Mouse (Mus musculus) thymus, adult 18-20 months (tissue): ENCODE data around the gene Frem3.

Experiments used
- DNase-seq, 2 experiments: peaks; one replicate each; pipeline ENCODE4 v3.0.0; 2022; ENCODE audit warnings: mixed read lengths in 2 of 2

The Frem3 gene

DNA sequence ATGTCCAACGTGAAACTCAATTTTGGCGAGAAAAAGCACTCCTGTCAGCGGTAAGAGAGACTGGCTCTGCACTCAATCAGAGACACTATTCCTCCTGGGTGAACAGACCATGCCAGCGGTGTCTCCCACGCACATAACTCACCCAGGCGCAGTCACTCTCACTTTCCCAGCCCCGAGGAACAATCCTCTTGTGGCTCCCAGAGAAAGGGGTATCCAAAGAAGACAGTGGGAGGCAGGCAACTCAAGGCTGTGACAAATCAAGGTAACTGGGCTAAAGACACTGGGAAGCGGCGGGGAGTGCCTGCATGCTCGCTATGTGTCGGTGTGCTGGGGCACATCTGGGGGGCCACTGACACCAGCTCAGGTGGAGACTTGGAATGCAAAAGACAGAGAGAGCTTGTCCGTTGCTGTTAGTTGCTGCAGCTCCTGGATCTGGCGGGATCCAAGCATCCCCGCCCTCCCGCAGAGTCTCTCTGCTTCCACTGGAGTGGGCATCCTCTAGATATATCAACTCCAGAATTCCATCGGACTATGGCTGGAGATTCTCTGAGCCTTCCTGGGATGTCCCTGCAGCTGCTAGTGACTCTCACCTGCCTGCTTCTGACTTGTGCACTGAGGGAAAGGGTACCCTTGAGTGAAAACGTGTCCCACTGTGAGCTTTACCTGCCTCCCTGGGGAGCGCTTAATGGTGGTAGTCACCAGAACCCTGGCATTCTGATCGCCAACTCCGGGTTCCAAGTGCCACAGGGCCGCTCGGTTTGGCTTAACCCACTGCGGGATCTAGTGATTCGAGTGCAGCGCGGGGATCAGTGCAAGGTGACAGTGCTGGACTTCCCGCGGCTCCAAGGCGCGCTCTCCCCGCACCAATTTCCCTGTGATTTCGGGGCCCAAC lies at the start of gene Frem3:
Gene Frem3, plus strand, starts transcription at position 532 of the 892 bp plus-strand sequence.
- DNase-seq, result no peak

DNA sequence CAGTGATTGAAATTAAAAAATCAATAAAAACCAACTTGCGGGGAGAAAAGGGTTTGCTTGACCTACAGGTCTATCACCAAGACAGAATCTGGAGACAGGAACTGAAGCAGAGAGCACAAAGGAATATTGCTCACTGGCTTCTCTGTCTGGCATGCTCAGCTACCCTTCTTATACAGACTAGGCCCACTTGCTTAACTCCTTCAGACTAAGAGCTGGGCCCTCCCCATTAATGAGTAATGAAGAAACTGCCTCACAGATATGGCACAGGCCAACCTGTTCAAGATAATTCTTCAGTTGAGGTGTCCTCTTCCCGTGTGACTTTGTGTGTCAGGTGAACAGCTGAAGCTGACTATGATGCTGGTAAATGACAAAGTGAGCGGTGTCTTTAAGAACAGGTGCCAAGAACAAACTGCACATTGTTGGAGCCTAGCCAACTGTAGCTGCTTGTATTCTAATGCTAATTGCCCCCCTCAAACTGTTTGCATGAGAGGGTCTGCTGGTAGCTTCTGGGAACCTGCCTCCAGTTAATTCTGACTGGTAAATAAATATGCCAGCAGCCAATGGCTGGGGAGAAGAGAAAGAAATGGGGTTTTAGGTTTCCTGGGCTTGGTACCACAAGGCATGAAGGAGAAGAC lies 46.6 kb upstream of the Frem3 start:
- DNase-seq, result no peak

DNA sequence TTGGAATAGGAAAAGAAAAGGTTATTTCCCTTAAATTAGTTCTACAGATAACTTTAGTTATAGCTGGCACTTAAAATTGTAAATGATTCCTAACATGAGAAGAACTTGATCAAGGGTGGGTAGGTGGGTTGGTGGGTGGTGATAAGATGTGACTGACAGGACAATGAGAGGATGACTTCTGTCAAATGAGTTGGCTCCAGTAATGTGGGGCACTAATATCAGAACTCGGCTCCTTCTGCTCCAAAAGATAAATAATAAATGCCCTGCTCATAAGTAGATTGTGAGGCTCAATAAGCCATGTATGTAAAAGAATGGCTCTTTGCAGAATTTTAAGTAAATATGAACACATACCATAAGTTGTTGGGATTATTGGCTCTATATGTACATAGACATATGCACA lies 43.4 kb upstream of the Frem3 start:
- DNase-seq, result no peak

DNA sequence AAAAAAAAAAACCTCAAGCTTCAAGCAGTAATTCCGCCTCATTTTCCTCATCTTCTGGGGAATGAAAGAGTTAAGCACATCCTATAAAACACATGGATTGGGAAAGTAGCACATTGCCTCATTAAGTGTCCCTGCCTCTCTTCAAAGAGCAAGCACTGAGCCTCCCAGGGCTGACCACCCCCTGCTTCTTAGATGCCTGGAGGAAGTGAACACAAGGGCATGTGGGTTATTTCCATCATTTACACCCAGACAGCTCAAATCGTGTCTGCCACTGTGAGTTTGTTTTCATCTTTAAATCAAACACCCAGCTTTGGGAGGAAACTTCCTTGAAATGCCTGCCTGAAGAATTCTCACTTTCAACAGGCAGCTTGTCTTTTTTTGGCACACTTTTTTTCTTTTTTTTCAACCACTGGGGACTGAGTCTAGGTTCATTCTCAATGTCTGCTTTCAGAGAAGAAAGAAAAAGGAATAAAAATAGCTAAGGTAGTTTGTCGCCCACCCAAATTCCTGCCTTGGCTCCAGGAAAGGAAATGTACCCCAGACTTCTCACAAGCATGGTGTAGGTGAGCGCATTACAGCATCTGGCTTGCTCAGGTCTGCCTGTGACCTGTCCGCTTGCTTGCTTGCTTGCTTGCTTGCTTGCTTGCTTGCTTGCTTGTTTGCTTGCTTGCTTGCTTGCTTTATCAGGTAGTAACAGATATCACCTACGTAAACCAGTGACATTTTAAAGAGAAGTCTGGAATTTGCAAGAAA lies 42.5 kb upstream of the Frem3 start:
- no peak for DNase-seq

GRCm38 (mm10) chr8:80572417-80573061 lies 38.3 kb upstream of the Frem3 start:
- no peak for DNase-seq

- DNase-seq, result no peak
Measured at GRCm38 (mm10) chr8:80577126-80577525, 33.8 kb upstream of the Frem3 start.

DNA sequence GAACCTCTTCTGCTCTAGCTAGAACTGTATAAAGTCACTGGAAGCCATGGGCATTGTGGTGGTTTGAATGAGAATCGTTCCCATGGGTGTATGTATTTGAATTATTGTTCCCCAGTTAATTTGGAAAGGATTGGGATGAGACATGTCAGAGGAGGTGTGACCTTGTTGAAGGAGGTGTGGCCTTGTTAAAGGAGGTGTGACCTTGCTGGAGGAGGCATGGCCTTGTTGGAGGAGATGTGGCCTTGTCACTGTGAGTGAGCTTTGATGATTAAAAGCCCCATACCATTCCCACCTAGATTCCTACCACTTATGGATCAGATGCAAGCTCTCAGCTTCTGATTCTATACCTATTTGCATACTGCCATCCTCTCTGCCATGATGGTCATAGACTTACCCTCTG lies 31.8 kb upstream of the Frem3 start:
- DNase-seq, result no peak

DNA sequence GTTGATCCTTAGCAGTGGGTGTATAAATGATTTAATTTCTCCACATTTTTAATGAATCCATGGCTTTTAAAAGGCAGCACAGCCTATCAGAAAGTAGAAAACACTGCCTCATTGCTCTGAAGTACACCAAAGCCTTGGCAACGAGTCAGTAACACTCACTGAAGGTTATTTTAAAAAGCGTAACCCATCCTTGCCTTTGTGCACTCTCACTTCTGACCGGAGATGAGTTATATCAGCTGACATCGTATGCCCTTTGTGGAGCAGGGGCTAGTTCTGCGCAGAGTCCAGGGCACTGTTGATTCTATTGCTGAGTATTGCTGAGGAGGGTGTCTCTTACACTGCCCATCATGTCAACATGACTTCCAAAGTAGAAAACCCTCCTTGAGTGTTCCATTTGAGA lies 18.3 kb upstream of the Frem3 start:
- no peak for DNase-seq

- DNase-seq, result no peak
Measured at GRCm38 (mm10) chr8:80600600-80601170, 10.2 kb upstream of the Frem3 start.

DNA sequence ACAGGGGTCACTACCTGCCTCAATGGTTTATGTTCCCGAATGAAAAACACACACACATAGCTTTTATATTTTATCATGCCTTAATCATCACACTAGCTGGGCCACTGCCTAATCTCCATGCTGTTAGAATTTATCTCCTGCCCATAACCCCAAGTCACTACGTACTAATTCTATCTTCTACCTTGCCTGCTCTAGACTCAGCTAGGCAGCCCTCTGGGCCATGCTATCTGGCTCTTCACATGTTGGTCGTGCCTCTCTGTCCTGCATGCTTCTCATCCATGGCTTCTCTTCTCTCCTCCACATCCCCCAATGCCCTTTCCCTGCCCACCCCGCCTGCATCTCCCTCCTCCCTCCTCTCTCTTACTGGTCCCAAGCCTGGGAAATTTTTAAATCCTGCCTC lies 9.0 kb upstream of the Frem3 start:
- no peak for DNase-seq

GRCm38 (mm10) chr8:80607082-80607481 lies 3.8 kb upstream of the Frem3 start:
- DNase-seq, result no peak

GRCm38 (mm10) chr8:80611441-80611751 lies 516 bp downstream of the Frem3 start:
- DNase-seq, result no peak

GRCm38 (mm10) chr8:80619787-80620186 lies 8.9 kb downstream of the Frem3 start:
- DNase-seq, result no peak

DNA sequence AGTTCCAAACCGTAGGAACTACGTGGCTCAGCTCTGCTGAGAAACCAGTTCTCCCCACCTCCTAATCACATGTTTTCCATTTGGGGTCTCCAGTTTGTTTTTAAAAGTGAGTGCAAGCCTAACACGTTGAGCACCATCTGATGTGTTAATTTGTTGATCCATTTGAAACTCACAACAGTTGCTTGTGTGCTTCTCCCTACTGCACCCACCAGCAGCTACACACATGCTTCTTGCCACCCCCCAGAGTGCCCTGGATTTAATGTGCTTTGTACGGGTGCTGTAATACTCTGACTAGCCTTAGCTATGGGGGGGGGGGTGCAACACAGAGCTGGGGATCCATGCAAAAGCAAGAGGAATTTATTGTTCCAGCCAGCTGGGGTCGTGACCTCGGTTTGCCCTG lies 36.5 kb downstream of the Frem3 start:
- DNase-seq, result no peak

DNA sequence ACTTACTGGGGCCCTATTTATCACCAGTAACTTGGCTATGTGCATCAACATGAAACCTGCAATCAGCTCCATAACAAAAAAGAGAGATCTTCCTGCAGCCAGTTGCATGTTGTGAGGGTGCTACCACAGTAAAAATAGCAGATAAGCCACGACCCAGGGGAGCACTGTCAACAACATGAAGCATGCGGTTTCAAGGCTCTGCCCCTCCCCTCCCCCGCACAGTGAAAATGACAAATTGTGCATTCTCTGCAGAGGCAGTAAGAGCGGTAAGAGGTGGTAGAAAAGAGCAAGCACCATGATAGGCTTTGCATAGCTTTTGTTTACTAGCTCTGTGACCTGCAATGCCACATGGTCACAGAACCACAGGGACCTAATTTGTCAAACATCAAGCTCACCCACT lies 46.8 kb downstream of the Frem3 start:
- DNase-seq, result no peak

GRCm38 (mm10) chr8:80661055-80661454 lies 50.2 kb downstream of the Frem3 start:
- no peak for DNase-seq

DNA sequence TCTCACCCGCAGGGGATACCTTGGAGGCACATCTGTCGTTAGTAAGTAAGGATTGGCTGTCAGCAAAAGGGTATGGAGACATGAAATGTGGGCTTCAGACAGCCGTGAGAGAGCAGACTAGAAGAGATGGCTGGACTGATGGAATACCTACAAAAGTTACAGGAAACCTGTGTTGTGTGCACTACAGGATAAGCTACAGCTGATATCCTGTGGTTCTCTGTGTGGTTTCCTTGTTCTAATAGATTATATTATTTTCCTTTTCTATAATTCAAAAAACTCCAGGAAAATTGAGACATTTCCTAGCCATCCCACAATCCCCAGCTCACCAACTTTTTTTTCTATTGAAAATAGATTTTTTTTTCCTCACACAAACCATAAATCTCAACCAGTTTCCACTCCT lies 52.6 kb downstream of the Frem3 start:
- DNase-seq, result no peak

DNA sequence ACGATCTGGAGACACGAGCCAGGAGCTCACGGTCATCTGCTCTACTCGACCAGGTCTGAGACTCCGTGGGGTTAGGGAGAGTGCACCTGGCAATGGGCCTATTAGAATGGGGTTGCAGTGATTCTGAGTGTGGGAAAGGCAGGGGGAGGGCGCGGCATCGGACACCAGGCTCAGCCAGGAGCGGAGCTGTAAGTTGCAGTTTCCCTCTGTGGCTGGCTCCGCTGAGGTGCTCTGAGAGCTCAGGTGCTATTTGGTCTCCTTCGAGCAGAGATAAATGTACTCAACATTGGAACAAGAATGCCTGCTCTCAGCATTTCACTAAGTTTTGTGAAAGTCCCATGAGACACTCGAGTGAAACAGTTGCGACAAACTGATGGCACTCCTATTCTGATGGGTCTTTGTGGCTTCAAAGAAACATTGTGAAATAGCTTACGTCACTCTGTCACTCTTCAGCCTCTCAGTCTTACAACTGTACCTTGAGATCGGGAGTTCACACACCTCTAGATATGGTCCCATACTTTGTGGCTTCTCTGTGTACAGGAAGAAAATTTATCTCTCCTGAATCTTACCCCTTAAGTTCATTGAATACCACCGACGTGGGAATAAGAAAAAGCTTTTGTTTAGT lies 58.5 kb downstream of the Frem3 start:
- no peak for DNase-seq

GRCm38 (mm10) chr8:80682594-80682993 lies 71.7 kb downstream of the Frem3 start:
- no peak for DNase-seq

- DNase-seq, result no peak
Measured at GRCm38 (mm10) chr8:80683756-80684335, 73.0 kb downstream of the Frem3 start.

- peak; percentile 5 to 14 for DNase-seq
Measured at GRCm38 (mm10) chr8:80688141-80688540, 77.3 kb downstream of the Frem3 start.
